Mouse (Mus musculus) neural tube, embryonic 11.5 days (tissue): ENCODE data around the gene 2810408A11Rik. TPM values are rescaled to one million over a fixed set of nuclear protein-coding genes. Genes with fewer than 3 reads are reported as not detected.

Source experiments
- ATAC-seq: fragments of 200-750 bp; cut with Nextera tagmentation; 2 replicates; pipeline ENCODE4 v1.8.0; 2017; ENCODE audit warnings: moderate number of reproducible peaks, mild to moderate bottlenecking, moderate TSS enrichment, moderate library complexity; ENCODE audit not compliant: insufficient read depth, low FRiP score, low TSS enrichment
- DNase-seq: peaks from one replicate; pipeline ENCODE4 v3.0.0-alpha.2; 2015; ENCODE audit warnings: low spot score
- H3K27ac ChIP-seq: fragments of 300-500 bp; sonication (generic); 2 replicates; pipeline ENCODE4 v1.5.1; 2014; ENCODE audit warnings: low read depth, mild to moderate bottlenecking, low read length
- H3K27me3 ChIP-seq: fragments of 300-500 bp; sonication (generic); 2 replicates; pipeline ENCODE4 v1.6.1; 2014; ENCODE audit warnings: mild to moderate bottlenecking, low read length, mixed read lengths; ENCODE audit not compliant: control insufficient read depth, insufficient read depth
- H3K36me3 ChIP-seq: fragments of 300-500 bp; sonication (generic); 2 replicates; pipeline ENCODE4 v1.6.1; 2014; ENCODE audit warnings: mild to moderate bottlenecking, low read length, moderate library complexity, mixed read lengths; ENCODE audit not compliant: control insufficient read depth, insufficient read depth
- H3K4me1 ChIP-seq: fragments of 300-500 bp; sonication (generic); 2 replicates; pipeline ENCODE4 v1.6.1; 2014; ENCODE audit warnings: low read length, mixed read lengths; ENCODE audit not compliant: control insufficient read depth, insufficient read depth
- H3K4me2 ChIP-seq: fragments of 300-500 bp; sonication (generic); 2 replicates; pipeline ENCODE4 v1.6.1; 2014; ENCODE audit warnings: low read depth, mild to moderate bottlenecking, moderate library complexity
- H3K4me3 ChIP-seq: fragments of 300-500 bp; sonication (generic); 2 replicates; pipeline ENCODE4 v1.5.1; 2014; ENCODE audit warnings: low read depth, low read length
- H3K9ac ChIP-seq: fragments of 300-500 bp; sonication (generic); 2 replicates; pipeline ENCODE4 v1.6.1; 2014; ENCODE audit warnings: mild to moderate bottlenecking, low read length
- H3K9me3 ChIP-seq: fragments of 300-500 bp; sonication (generic); 2 replicates; pipeline ENCODE4 v1.6.1; 2016; ENCODE audit warnings: low read length; ENCODE audit not compliant: control insufficient read depth
- WGBS: fragments of 180-500 bp; shearing (Covaris S2); extraction: QIAGEN DNeasy Blood & Tissue Kit; methylation state at CpG from one replicate; pipeline ENCODE4 v1.1.7; 2014; 5-methylcytosine and 5-hydroxymethylcytosine counted together
- polyA plus RNA-seq: library from polyadenylated mRNA; unstranded; fragments of >200 nt; fragmentation: Nextera tagmentation; extraction: Ambion mirVana; gene quantifications from 2 replicates; pipeline ENCODE4 v1.2.1, GENCODE M21; 2014

2810408A11Rik gene
- polyA plus RNA-seq, 1 experiment from 2014 or later = 15.1 TPM

GRCm38 (mm10) chr11:69881787-69882670 is 18.8 kb downstream of the 2810408A11Rik start:
- ATAC-seq = no peak
- Histone ChIP-seq H3K4me3 (peak overlapping the region; percentile 50), H3K27me3 (no peaks in the 10 kb centered on the region)

GRCm38 (mm10) chr11:69880853-69881603 is 19.8 kb downstream of the 2810408A11Rik start, which contains the start of gene Kctd11:
TSS of gene Kctd11 (minus strand) at chr11:69881406.
- peak; percentile 71 for ATAC-seq
- Histone ChIP-seq H3K9ac (peak within 1 kb of the TSS; percentile 63), H3K27me3 (no peaks in the 10 kb centered on the region), H3K4me1 (peaks cover 13% of the 10 kb centered on the region), H3K27ac (peak within 1 kb of the TSS; percentile 34; the same call in 1 of the 2 replicates), H3K4me2 (peak within 1 kb of the TSS; percentile 79), H3K9me3 (no peaks in the 10 kb centered on the region), H3K4me3 (peak within 1 kb of the TSS; percentile 50), H3K36me3 (no peaks in the 10 kb centered on the region)
- DNase-seq = peak; percentile 83
- WGBS = under 1% methylated on average over 46 of the region's 46 CpGs

More at GRCm38 (mm10) chr11:69881787-69882670, 18.8 kb downstream of the 2810408A11Rik start:
- Histone ChIP-seq H3K4me2 (peak overlapping the region; percentile 79), H3K9me3 (no peaks in the 10 kb centered on the region), H3K36me3 (no peaks in the 10 kb centered on the region), H3K27ac (no peak overlapping the region), H3K9ac (peak overlapping the region; percentile 63), H3K4me1 (peaks cover 13% of the 10 kb centered on the region)
- DNase-seq = no peak
- 64% methylated on average over 21 of the region's 21 CpGs for WGBS

DNA sequence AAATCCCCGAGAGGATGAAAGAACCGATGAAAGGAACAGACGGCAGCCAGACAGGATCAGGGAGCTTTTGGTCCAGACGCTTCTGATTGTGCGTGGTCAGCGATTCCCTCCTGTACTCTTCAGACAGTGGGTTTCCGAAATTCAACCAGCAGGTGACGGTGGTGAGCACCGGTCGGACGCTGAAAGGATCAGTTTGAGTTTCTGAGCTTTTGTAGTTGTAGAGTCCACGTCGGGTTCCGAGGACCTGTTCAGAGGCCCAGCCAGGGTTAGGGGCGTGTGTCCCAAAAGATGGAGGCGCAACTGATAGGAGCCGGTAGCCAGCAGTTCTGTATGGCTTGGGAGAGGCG is 20.3 kb downstream of the 2810408A11Rik start:
- peak; percentile 79 for DNase-seq

GRCm38 (mm10) chr11:69879711-69880110 is 21.1 kb downstream of the 2810408A11Rik start:
- no peaks in the 10 kb centered on the region for H3K9me3 ChIP-seq
- H3K4me2 ChIP-seq = peak overlapping the region; percentile 79
- DNase-seq (no peak), ATAC-seq (no peak)
- H3K36me3 ChIP-seq = no peaks in the 10 kb centered on the region
- H3K9ac ChIP-seq = no peak overlapping the region
- peaks cover 13% of the 10 kb centered on the region for H3K4me1 ChIP-seq
- 49% methylated on average over 15 of the region's 15 CpGs for WGBS
- peak overlapping the region; percentile 13; the same call in 1 of the 2 replicates for H3K4me3 ChIP-seq
- no peaks in the 10 kb centered on the region for H3K27me3 ChIP-seq
- H3K27ac ChIP-seq = no peak overlapping the region

More for the DNA sequence above, 20.3 kb downstream of the 2810408A11Rik start:
- H3K27ac ChIP-seq = peak overlapping the region; percentile 34; the same call in 1 of the 2 replicates
- H3K27me3 ChIP-seq = no peaks in the 10 kb centered on the region
- peak; percentile 23 for ATAC-seq
- H3K4me3 ChIP-seq = peak overlapping the region; percentile 50
- H3K36me3 ChIP-seq = no peaks in the 10 kb centered on the region
- peak overlapping the region; percentile 63 for H3K9ac ChIP-seq
- WGBS = under 1% methylated on average over 18 of the region's 18 CpGs
- peak overlapping the region; percentile 79 for H3K4me2 ChIP-seq
- H3K9me3 ChIP-seq = no peaks in the 10 kb centered on the region
- peaks cover 13% of the 10 kb centered on the region for H3K4me1 ChIP-seq

GRCm38 (mm10) chr11:69878952-69879351 is 21.8 kb downstream of the 2810408A11Rik start:
- DNase-seq (no peak), ATAC-seq (no peak)
- H3K4me2 ChIP-seq = no peak overlapping the region
- no peak overlapping the region for H3K4me3 ChIP-seq
- no peak overlapping the region for H3K27ac ChIP-seq
- H3K27me3 ChIP-seq = no peaks in the 10 kb centered on the region
- H3K4me1 ChIP-seq = peaks cover 13% of the 10 kb centered on the region
- H3K9ac ChIP-seq = no peak overlapping the region
- WGBS = 89% methylated on average over 6 of the region's 6 CpGs
- H3K9me3 ChIP-seq = no peaks in the 10 kb centered on the region
- no peaks in the 10 kb centered on the region for H3K36me3 ChIP-seq

- Histone ChIP-seq H3K27ac (no peak overlapping the region), H3K4me3 (no peak overlapping the region), H3K27me3 (no peaks in the 10 kb centered on the region), H3K9ac (no peak overlapping the region), H3K36me3 (no peaks in the 10 kb centered on the region), H3K4me2 (no peak overlapping the region; the same call in 1 of the 2 replicates), H3K4me1 (peaks cover 13% of the 10 kb centered on the region), H3K9me3 (no peaks in the 10 kb centered on the region)
- DNase-seq (no peak), ATAC-seq (no peak)
- 91% methylated on average over 3 of the region's 3 CpGs for WGBS
These were observed 22.4 kb downstream of the 2810408A11Rik start for GRCm38 (mm10) chr11:69878399-69878798.

DNA sequence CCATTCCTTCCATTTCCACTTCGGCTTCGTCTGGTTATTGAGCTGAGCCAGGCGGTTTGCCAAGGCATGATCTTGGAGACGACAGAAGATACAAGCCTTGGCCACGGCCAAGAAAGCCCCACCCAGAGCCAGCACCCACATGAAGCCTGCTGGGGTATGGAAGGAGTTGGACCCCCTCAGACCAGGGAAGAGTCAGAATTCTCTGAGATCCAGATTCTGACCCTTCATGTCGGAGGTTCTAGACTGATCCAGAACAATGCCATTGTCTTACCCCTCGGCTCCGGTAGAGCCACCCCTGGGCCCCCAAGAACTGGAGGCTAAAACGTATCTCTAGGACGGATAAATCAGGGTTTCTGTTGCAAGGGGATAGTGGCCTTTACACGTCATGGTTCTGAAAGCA is 22.9 kb downstream of the 2810408A11Rik start, which contains the start of gene Tmem95:
Gene Tmem95, minus strand, starts transcription at position 141 of the 400 bp plus-strand sequence.
- Histone ChIP-seq H3K27ac (no peak within 1 kb of the TSS), H3K9ac (no peak within 1 kb of the TSS), H3K36me3 (no peaks in the 10 kb centered on the region), H3K9me3 (no peaks in the 10 kb centered on the region), H3K4me1 (peaks cover 13% of the 10 kb centered on the region), H3K27me3 (no peaks in the 10 kb centered on the region), H3K4me2 (peak within 1 kb of the TSS; percentile 3), H3K4me3 (no peak within 1 kb of the TSS)
- no peak for ATAC-seq
- WGBS = 94% methylated on average over 11 of the region's 11 CpGs
- DNase-seq = no peak

- Histone ChIP-seq H3K27me3 (no peaks in the 10 kb centered on the region), H3K4me2 (peak overlapping the region; percentile 3; the same call in 1 of the 2 replicates), H3K4me1 (peaks cover 13% of the 10 kb centered on the region), H3K9me3 (no peaks in the 10 kb centered on the region), H3K9ac (no peak overlapping the region), H3K36me3 (no peaks in the 10 kb centered on the region), H3K4me3 (no peak overlapping the region), H3K27ac (no peak overlapping the region)
- WGBS = 3% methylated on average over 12 of the region's 12 CpGs
- ATAC-seq (0 out of 2 replicates have a peak, but pooled peaks have one; percentile 40), DNase-seq (peak; percentile 85)
These were observed 23.9 kb downstream of the 2810408A11Rik start for GRCm38 (mm10) chr11:69876867-69877266.
